Mouse (Mus musculus) forebrain, embryonic 16.5 days (tissue): ENCODE results near the gene Sf3a1. TPM values are rescaled to one million over a fixed set of nuclear protein-coding genes. Genes with fewer than 3 reads are reported as not detected.
"Not testable (repeated sequence)": the region's sequence is repeated elsewhere in the genome, so short reads cannot be mapped to it uniquely, and the experiment has no call there.

Experiments used
- ATAC-seq: fragments of 200-750 bp; cut with Nextera tagmentation; 2 replicates; pipeline ENCODE4 v1.8.0; 2017; ENCODE audit warnings: mild to moderate bottlenecking, moderate library complexity
- H3K27ac ChIP-seq: fragments of 300-500 bp; sonication (generic); 2 replicates; pipeline ENCODE4 v1.5.1; 2014; ENCODE audit warnings: low read length, control low read depth
- H3K27me3 ChIP-seq: fragments of 300-500 bp; sonication (generic); replicated peaks from 2 replicates; pipeline ENCODE4 v1.6.1; 2014; ENCODE audit warnings: low read length; ENCODE audit not compliant: control insufficient read depth, insufficient read depth
- H3K36me3 ChIP-seq: fragments of 300-500 bp; sonication (generic); 2 replicates; pipeline ENCODE4 v1.6.1; 2014; ENCODE audit not compliant: control insufficient read depth, insufficient read depth
- H3K4me1 ChIP-seq: fragments of 300-500 bp; sonication (generic); replicated peaks from 2 replicates; pipeline ENCODE4 v1.6.1; 2014; ENCODE audit warnings: low read length; ENCODE audit not compliant: control insufficient read depth, insufficient read depth
- H3K4me2 ChIP-seq: fragments of 300-500 bp; sonication (generic); 2 replicates; pipeline ENCODE4 v1.6.1; 2014; ENCODE audit warnings: mild to moderate bottlenecking, low read length, control low read depth
- H3K4me3 ChIP-seq: fragments of 300-500 bp; sonication (generic); replicated peaks from 2 replicates; pipeline ENCODE4 v1.5.1; 2014; ENCODE audit warnings: mild to moderate bottlenecking, low read length, control low read depth
- H3K9ac ChIP-seq: fragments of 300-500 bp; sonication (generic); replicated peaks from 2 replicates; pipeline ENCODE4 v1.6.1; 2014; ENCODE audit warnings: low read depth, low read length, control low read depth
- H3K9me3 ChIP-seq: fragments of 300-500 bp; sonication (generic); 2 replicates; pipeline ENCODE4 v1.6.1; 2016; ENCODE audit warnings: low read length; ENCODE audit not compliant: control insufficient read depth
- WGBS: fragments of 180-500 bp; shearing (Covaris S2); extraction: QIAGEN DNeasy Blood & Tissue Kit; methylation state at CpG from one replicate; pipeline ENCODE4 v1.1.7; 2014; 5-methylcytosine and 5-hydroxymethylcytosine counted together
- polyA plus RNA-seq: library from polyadenylated mRNA; unstranded; fragments of >200 nt; fragmentation: Nextera tagmentation; extraction: Ambion mirVana; gene quantifications from 2 replicates; pipeline ENCODE4 v1.2.1, GENCODE M21; 2015

Gene Sf3a1
- polyA plus RNA-seq, 1 experiment from 2014 or later, result 60.6 TPM

GRCm38 (mm10) chr11:4118081-4118921, 41.8 kb upstream of the Sf3a1 start:
- peak overlapping the region; percentile 88 for H3K4me2 ChIP-seq
- no peak overlapping the region for H3K27ac ChIP-seq
- 1% methylated on average over 41 of the region's 41 CpGs for WGBS
- no peaks in the 10 kb centered on the region for H3K36me3 ChIP-seq
- H3K4me1 ChIP-seq, result peaks cover 22% of the 10 kb centered on the region
- no peaks in the 10 kb centered on the region for H3K9me3 ChIP-seq
- H3K27me3 ChIP-seq, result no peaks in the 10 kb centered on the region; the same call in 1 of the 2 replicates
- H3K9ac ChIP-seq, result peak overlapping the region; percentile 67
- H3K4me3 ChIP-seq, result peak overlapping the region; percentile 51
- ATAC-seq, result peak; percentile 61

GRCm38 (mm10) chr11:4119635-4120034, 40.5 kb upstream of the Sf3a1 start:
- H3K27me3 ChIP-seq, result no peaks in the 10 kb centered on the region; the same call in 1 of the 2 replicates
- ATAC-seq, result no peak
- no peak overlapping the region for H3K4me2 ChIP-seq

GRCm38 (mm10) chr11:4121691-4122090, 38.5 kb upstream of the Sf3a1 start:
- no peak for ATAC-seq
- no peak overlapping the region for H3K27ac ChIP-seq

More at GRCm38 (mm10) chr11:4119635-4120034, 40.5 kb upstream of the Sf3a1 start:
- Histone ChIP-seq H3K4me1 (peaks cover 22% of the 10 kb centered on the region), H3K9me3 (no peaks in the 10 kb centered on the region; the same call in 1 of the 2 replicates), H3K36me3 (no peaks in the 10 kb centered on the region), H3K27ac (no peak overlapping the region), H3K9ac (no peak overlapping the region), H3K4me3 (no peak overlapping the region)
- WGBS, result 83% methylated on average over 5 of the region's 5 CpGs

GRCm38 (mm10) chr11:4122226-4122625, 37.9 kb upstream of the Sf3a1 start:
- H3K36me3 ChIP-seq, result no peaks in the 10 kb centered on the region
- H3K4me1 ChIP-seq, result peaks cover 18% of the 10 kb centered on the region
- WGBS, result 79% methylated on average over 5 of the region's 5 CpGs
- no peak overlapping the region for H3K9ac ChIP-seq
- no peak overlapping the region for H3K4me2 ChIP-seq
- H3K9me3 ChIP-seq, result peaks cover 6% of the 10 kb centered on the region; the same call in 1 of the 2 replicates
- H3K27ac ChIP-seq, result no peak overlapping the region
- no peak for ATAC-seq
- no peak overlapping the region for H3K4me3 ChIP-seq
- H3K27me3 ChIP-seq, result no peaks in the 10 kb centered on the region; the same call in 1 of the 2 replicates

More at GRCm38 (mm10) chr11:4121691-4122090, 38.5 kb upstream of the Sf3a1 start:
- Histone ChIP-seq H3K4me2 (no peak overlapping the region), H3K27me3 (no peaks in the 10 kb centered on the region; the same call in 1 of the 2 replicates), H3K9ac (no peak overlapping the region), H3K4me3 (no peak overlapping the region), H3K4me1 (peaks cover 20% of the 10 kb centered on the region), H3K36me3 (no peaks in the 10 kb centered on the region), H3K9me3 (peaks cover 6% of the 10 kb centered on the region; the same call in 1 of the 2 replicates)
- WGBS, result 80% methylated on average over 3 of the region's 3 CpGs

- H3K27ac ChIP-seq, result no peak within 1 kb of the TSS
- no peak within 1 kb of the TSS for H3K9ac ChIP-seq
- no peaks in the 10 kb centered on the region; the same call in 1 of the 2 replicates for H3K27me3 ChIP-seq
- H3K4me2 ChIP-seq, result no peak within 1 kb of the TSS
- H3K36me3 ChIP-seq, result no peaks in the 10 kb centered on the region
- no peak for ATAC-seq
- peaks cover 6% of the 10 kb centered on the region; the same call in 1 of the 2 replicates for H3K9me3 ChIP-seq
- peaks cover 10% of the 10 kb centered on the region for H3K4me1 ChIP-seq
- WGBS, result 62% methylated on average over 10 of the region's 10 CpGs
- no peak within 1 kb of the TSS for H3K4me3 ChIP-seq
These were observed 37.2 kb upstream of the Sf3a1 start, which contains the start of gene Sec14l2 for GRCm38 (mm10) chr11:4122742-4123579. TSS of gene Sec14l2 (minus strand) at chr11:4123415.

- 65% methylated on average over 5 of the region's 5 CpGs for WGBS
These were observed 36.2 kb upstream of the Sf3a1 start for GRCm38 (mm10) chr11:4123922-4124321.

GRCm38 (mm10) chr11:4127059-4127458, 33.1 kb upstream of the Sf3a1 start:
- H3K4me1 ChIP-seq, result no peaks in the 10 kb centered on the region
- no peaks in the 10 kb centered on the region for H3K27me3 ChIP-seq
- ATAC-seq, result no peak
- H3K36me3 ChIP-seq, result no peaks in the 10 kb centered on the region
- H3K9me3 ChIP-seq, result peaks cover 6% of the 10 kb centered on the region; the same call in 1 of the 2 replicates
- H3K27ac ChIP-seq, result no peak overlapping the region
- H3K9ac ChIP-seq, result no peak overlapping the region
- H3K4me3 ChIP-seq, result no peak overlapping the region
- no peak overlapping the region for H3K4me2 ChIP-seq
- WGBS, result 88% methylated on average over 1 of the region's 1 CpGs

More at GRCm38 (mm10) chr11:4123922-4124321, 36.2 kb upstream of the Sf3a1 start:
- Histone ChIP-seq H3K27me3 (no peaks in the 10 kb centered on the region; the same call in 1 of the 2 replicates), H3K4me3 (no peak overlapping the region), H3K4me1 (peaks cover under 1% of the 10 kb centered on the region), H3K27ac (no peak overlapping the region), H3K9ac (no peak overlapping the region), H3K9me3 (peaks cover 6% of the 10 kb centered on the region; the same call in 1 of the 2 replicates), H3K36me3 (no peaks in the 10 kb centered on the region), H3K4me2 (no peak overlapping the region)
- ATAC-seq, result no peak

- not testable (repeated sequence) for H3K9me3 ChIP-seq, H3K4me3 ChIP-seq, H3K4me2 ChIP-seq, H3K36me3 ChIP-seq, H3K9ac ChIP-seq, H3K4me1 ChIP-seq, H3K27me3 ChIP-seq, H3K27ac ChIP-seq, ATAC-seq
- WGBS, result 93% methylated on average over 4 of the region's 4 CpGs
These were observed 31.7 kb upstream of the Sf3a1 start for GRCm38 (mm10) chr11:4128461-4128860.

GRCm38 (mm10) chr11:4133450-4133849, 26.7 kb upstream of the Sf3a1 start:
- WGBS, result 55% methylated on average over 3 of the region's 3 CpGs
- H3K27ac ChIP-seq, result no peak overlapping the region
- H3K36me3 ChIP-seq, result no peaks in the 10 kb centered on the region
- H3K4me1 ChIP-seq, result peaks cover 22% of the 10 kb centered on the region
- no peaks in the 10 kb centered on the region for H3K27me3 ChIP-seq
- no peak overlapping the region for H3K4me2 ChIP-seq
- H3K9ac ChIP-seq, result no peak overlapping the region
- no peaks in the 10 kb centered on the region for H3K9me3 ChIP-seq
- no peak overlapping the region for H3K4me3 ChIP-seq
- ATAC-seq, result no peak
